Mouse (Mus musculus) lung, postnatal 36 days (tissue): ENCODE data around the gene Nfkbie.

Experiments used
- DNase-seq: peaks from one replicate; pipeline ENCODE4 v3.0.0; 2022; ENCODE audit warnings: mixed read lengths

The Nfkbie gene

GRCm38 (mm10) chr17:45582715-45583355 is 27.3 kb downstream of the Nfkbie start:
- peak; percentile 62 for DNase-seq

GRCm38 (mm10) chr17:45584096-45584896 is 28.8 kb downstream of the Nfkbie start:
- peak; percentile 94 for DNase-seq

GRCm38 (mm10) chr17:45584939-45585678 is 29.6 kb downstream of the Nfkbie start:
- peak; percentile 86 for DNase-seq

- DNase-seq = no peak
Measured at GRCm38 (mm10) chr17:45585725-45586448, 30.4 kb downstream of the Nfkbie start.

- no peak for DNase-seq
Measured at GRCm38 (mm10) chr17:45586449-45586837, 30.9 kb downstream of the Nfkbie start.

GRCm38 (mm10) chr17:45588370-45588769 is 32.9 kb downstream of the Nfkbie start:
- no peak for DNase-seq

GRCm38 (mm10) chr17:45589236-45589635 is 33.7 kb downstream of the Nfkbie start:
- DNase-seq = no peak

GRCm38 (mm10) chr17:45589844-45590243 is 34.3 kb downstream of the Nfkbie start:
- no peak for DNase-seq

- DNase-seq = no peak
Measured at GRCm38 (mm10) chr17:45590410-45590809, 34.9 kb downstream of the Nfkbie start.

GRCm38 (mm10) chr17:45591701-45592605 is 36.5 kb downstream of the Nfkbie start:
- no peak for DNase-seq

- no peak for DNase-seq
Measured at GRCm38 (mm10) chr17:45592606-45593431, 37.3 kb downstream of the Nfkbie start.

- DNase-seq = no peak
Measured at GRCm38 (mm10) chr17:45593479-45593878, 38.0 kb downstream of the Nfkbie start.

- no peak for DNase-seq
Measured at GRCm38 (mm10) chr17:45594195-45594594, 38.7 kb downstream of the Nfkbie start.

GRCm38 (mm10) chr17:45594881-45595735 is 39.6 kb downstream of the Nfkbie start:
- DNase-seq = peak; percentile 84

GRCm38 (mm10) chr17:45595736-45596390 is 40.4 kb downstream of the Nfkbie start:
- no peak for DNase-seq

- peak; percentile 89 for DNase-seq
Measured at GRCm38 (mm10) chr17:45596631-45597396, 41.3 kb downstream of the Nfkbie start.

- peak; percentile 69 for DNase-seq
Measured at GRCm38 (mm10) chr17:45597787-45598186, 42.3 kb downstream of the Nfkbie start.

GRCm38 (mm10) chr17:45598376-45598775 is 42.9 kb downstream of the Nfkbie start:
- no peak for DNase-seq
